Mouse (Mus musculus) bone marrow macrophage, adult 2 months (primary cell): ENCODE measurements around the gene Gm5773.
"Not testable (repeated sequence)": the region's sequence is repeated elsewhere in the genome, so short reads cannot be mapped to it uniquely, and the experiment has no call there.

Experiments used
- CTCF ChIP-seq: IDR thresholded peaks from 2 replicates; pipeline ENCODE4 v1.5.1; 2012; ENCODE audit warnings: low read depth, mild to moderate bottlenecking, low read length, moderate library complexity
- POLR2A ChIP-seq: IDR thresholded peaks from 2 replicates; pipeline ENCODE4 v1.6.1; 2012; ENCODE audit warnings: mild to moderate bottlenecking, low read depth, low read length, borderline replicate concordance

- TF ChIP-seq CTCF, POLR2A: not testable (repeated sequence)
Measured at GRCm38 (mm10) chr3:93745475-93745874, 27.3 kb upstream of the Gm5773 start.
